Mouse (Mus musculus): ENCODE results near the gene Rasal2.

Gene Rasal2

DNA sequence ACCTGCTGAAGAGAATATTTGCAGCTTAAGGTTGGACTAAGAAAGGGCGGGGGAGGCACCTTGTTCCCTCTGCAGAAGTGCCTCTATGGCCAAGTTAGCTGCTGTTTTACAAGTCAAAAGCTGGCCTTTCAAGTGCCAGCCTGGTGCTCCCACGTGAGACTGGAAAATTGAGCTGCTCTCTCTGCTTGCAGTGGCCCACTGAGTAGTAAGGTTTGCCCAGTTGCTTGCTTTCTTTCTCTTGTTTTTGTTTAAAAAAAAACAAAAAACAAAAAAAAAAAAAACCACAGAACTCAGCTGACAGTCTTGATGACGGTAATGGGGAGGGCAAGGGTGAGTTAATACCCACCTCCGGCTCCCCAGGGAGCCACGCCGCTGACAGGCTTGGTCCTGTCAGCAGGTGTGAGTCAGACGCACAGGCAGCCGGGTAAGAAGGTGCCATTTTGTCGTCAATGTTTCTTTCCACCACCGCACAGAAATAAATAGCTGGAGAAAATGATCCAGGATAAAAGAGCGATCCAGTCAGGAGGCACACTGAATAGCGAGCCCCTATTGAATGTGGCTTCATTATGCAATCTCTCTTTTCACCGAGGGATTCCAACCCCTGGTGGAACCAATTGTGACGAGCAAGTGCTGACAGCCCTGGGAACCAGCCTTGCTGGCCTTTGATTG is 27.7 kb upstream of the Rasal2 start:
- no peak for DNase-seq (ENCODE audit: low spot score in 2 of 2)

DNA sequence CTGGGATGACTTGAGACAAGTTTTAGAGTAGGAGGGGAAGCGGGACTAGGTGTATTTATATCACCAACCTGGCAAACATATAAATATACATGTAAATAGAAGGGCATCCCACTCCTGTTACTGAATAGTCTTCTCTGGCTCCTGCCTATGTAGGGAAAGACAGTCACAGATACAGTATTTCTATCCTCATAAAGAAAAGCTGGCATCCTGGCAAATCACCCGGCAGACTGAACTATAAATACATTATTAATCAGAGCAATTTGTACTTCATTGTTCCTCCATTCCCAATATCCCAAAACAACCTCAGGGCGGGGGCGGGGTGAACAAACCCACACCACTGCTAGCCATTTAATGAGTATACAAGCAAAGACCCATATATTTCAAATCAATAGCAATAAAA is 26.7 kb upstream of the Rasal2 start:
- no peak for DNase-seq (ENCODE audit: low spot score in 2 of 2)

DNA sequence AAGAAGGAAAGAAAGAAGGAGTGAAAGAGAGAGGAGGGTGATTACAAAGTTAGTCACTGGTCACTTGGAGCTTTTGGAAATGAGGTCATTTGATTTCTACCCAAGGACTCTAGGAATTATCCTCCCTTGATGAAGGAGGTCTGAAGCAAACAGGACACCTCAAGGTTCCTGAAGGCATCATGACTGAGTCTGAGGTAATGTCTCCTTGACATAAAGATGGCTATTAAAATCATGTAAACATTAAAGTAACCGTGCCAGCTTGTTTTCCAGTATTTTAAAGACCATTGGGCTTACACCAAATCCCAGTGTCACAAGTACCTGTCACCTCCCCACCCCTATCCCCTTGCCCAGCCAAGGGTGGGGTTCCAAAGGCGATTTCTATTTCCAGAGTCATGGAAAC is 25.9 kb upstream of the Rasal2 start:
- no peak for DNase-seq (ENCODE audit: low spot score in 2 of 2)

DNA sequence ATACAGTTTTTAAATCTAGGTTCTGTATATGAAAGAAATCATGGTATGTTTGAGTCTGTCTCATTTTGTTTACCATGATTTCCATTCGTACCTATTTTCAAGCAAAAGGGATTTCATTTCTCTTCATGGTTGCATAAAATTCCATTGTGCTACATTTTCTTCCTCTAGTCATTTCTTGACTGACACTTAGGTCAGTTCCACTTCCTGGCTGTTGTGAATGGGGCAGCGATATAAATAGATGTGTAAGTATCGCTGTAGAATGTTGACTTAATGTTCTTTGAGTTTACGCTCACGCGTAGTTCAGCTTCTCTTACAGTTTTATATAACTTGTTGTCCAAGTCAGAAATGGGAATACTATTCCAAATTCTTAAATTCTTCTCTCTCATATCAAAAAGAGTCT is 23.5 kb upstream of the Rasal2 start:
- DNase-seq (ENCODE audit: low spot score in 2 of 2), result no peak

DNA sequence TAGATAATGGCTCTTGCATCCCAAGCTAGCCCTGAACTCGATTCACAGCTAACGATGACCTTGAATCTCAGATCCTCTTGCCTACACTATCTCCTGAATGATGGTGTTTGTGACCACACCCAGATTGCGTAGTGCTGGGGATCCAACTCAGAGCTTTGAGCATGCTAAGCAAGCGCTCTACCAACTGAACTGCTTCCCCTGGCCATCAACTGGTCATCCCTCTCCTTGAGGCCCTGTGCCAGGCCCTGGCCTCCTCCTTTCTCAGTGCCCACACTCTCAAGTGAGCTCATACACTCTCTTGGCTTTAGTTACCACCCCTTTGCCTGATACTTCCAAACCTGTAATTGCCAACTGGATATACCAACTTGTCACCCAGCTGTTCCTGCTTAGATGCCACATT is 22.0 kb upstream of the Rasal2 start:
- DNase-seq (ENCODE audit: low spot score in 2 of 2), result no peak

DNA sequence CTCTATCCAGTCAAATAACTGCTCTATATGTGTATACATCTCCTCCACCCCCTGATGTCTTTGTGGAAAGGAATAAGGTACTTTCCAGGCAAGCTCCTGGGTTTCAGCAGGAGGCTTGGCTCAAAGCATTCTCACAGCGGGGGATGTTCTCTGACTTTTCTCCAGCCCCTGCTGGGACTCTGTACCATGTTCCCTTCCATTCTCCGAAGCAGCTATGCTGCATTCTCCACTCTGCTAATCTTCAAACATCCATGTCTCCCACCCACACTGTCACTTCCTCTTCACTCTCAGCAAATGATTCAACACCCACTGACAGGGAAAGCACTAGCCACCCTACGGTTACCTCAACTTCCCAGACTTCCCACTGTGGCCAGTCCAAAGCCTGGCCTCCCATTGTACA is 20.9 kb upstream of the Rasal2 start:
- DNase-seq (ENCODE audit: low spot score in 2 of 2), result no peak

DNA sequence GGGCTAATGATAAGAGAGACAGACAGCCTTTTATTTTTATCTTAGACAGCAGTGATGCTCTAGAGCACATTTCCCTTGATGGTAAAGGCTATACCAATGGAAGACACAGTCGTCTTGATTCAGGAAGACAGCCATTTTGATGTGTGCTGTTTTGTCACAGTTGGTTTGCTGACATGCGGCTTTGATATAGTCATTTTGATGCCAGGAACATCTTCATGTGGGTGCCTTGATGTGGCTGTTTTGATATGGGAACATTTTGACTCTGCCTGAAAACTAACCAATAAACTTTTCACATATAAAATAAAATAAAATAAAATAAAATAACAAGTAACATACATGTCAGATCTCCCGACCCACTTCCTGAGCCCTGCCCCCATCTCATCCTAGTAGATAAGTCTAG is 16.0 kb upstream of the Rasal2 start:
- DNase-seq (ENCODE audit: low spot score in 2 of 2), result no peak

DNA sequence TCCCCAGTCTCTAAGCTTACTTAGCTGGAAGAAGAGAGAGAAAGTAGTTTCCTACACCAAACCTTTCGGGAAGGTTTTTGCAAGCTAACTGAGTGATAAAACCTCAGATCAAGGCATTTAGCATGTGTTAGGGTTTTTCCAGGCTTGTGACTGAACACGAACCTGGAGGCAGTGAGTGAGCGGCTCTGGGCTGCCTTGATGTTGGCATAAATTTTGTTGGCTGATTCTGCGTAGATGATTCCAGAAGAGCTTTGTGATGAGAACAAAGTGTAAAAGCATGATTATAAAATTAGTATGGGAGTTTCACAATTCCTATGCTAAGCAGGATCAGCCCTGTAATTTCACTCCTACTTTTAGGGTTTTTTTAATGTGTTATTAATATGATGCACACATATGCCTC is 15.2 kb upstream of the Rasal2 start:
- DNase-seq (ENCODE audit: low spot score in 2 of 2), result no peak

DNA sequence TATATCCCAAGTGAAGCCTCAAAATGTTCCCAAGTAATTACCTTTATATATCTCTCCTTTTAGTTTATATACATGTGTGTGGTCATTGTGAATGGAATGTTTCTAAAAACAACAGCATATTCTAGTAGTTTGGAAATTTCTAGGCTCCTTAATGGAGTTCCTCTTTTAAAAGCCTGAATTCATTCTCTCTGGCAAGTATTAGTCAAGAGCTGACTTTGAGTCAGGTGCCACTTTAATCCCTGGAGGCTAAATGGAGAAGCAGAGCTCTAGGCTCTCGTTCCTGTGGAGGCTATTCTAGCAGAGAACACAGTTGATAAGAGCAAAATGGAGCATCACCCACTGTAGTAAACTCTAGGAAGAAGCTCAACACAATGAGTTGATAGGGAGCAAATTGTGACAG is 14.5 kb upstream of the Rasal2 start:
- DNase-seq (ENCODE audit: low spot score in 2 of 2), result no peak

DNA sequence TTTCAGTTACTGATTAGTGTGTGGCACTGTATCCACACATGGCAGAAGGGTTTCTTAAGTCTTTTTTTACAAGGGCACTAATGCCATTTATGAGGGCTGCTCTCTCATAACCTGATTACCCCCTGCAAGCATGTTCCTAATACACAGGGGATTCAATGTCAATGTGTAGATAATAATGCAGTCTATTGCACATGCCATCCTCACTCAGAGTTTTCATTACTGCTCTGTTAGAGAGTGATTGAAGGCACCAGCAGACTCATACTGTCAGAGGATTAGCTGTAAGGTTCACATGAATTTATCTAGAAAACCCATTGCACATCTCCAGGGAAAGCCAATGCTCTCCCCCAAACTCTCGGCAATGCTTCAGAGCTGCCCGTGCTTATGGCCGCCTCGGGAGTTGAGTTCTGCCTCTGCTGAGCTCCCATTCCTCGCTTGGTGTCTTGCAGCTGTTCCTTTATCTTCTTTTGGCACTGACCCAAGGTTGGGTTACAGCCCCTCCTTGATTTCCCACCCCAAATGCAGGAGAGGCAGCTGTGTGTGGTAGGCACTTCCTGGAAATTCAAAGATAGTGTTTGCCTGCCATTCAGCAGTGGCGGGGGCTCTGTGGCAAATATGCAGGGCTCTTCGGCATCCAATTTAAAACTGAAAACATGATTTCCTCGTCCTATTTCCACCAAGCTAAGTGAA is 13.5 kb upstream of the Rasal2 start:
- no peak for DNase-seq (ENCODE audit: low spot score in 2 of 2)

DNA sequence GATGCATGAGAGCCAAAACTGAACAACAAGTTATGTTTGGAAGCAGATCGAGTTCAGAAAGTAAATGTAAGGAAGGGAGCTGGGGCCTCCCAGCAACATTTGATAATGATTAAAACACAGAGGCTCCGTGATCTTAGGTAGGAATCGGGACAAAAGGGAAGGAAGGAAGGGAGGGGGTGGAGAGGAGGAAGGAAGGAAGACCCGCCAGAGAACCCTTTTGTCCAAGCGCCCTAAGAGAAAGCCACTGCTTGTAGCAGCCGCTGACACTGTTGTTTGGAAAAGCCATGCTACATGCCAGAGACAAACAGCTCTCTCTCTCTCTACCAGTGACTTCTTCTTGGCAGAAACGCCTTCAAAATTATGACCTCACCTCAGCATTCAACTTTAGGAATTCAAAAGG is 5.5 kb upstream of the Rasal2 start:
- no peak for DNase-seq (ENCODE audit: low spot score in 2 of 2)

DNA sequence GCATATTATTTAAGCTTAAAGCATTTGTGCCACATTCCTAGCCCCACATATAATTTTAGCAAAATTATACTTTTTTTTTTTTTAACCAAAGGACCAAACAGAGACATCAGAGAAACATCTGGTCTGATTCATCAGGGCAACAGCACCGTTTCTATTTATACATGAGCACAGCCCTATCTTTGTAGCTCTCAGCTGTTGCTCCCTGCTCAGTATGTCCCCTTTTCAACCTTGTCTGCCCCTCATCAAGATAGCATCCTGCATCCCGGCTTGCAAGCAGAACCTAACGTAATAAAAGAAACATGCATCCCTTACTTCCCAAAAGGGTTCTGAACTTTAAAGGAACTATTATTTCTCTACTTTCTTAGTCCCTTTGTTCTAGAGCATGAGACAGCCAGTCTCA is 5.0 kb upstream of the Rasal2 start:
- no peak for DNase-seq (ENCODE audit: low spot score in 2 of 2)

DNA sequence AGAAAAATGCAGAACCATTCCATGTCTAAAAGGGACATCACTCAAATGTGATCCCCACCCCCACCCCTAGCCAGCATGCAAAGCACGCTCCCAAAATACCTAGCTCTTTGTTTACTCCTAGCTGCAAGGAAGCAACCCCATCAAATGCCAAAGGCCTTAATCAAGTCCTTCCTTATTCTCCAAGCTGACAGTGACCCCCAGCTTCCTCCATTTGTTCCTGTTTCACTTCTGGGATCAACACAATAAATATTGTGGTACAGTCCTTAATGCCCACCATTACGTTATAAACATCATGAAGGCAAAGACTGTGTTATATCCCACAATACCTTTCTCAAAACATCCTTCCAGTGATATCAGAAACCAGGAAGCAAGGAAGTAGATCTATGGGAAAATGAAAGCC is 4.2 kb upstream of the Rasal2 start:
- no peak for DNase-seq (ENCODE audit: low spot score in 2 of 2)

DNA sequence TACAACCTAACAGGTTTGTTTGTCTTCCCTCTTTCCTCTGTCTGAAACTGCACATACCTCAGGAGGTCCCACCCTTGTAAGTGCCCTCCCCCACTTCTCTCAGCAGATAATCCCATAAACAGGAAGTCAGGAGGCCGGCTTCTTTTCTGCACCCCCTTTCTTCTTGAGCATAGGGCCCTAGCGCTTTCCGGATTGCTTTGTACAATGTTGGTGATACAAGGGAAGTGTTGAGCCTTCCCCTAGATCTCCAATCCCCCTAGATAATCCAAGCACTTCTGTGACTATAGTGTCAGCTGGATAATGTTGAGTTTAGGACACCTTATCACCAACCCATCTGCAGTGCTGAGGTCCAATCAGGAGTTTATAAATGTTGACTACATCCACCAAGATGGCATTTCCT is 3.4 kb upstream of the Rasal2 start:
- DNase-seq (ENCODE audit: low spot score in 2 of 2), result no peak

DNA sequence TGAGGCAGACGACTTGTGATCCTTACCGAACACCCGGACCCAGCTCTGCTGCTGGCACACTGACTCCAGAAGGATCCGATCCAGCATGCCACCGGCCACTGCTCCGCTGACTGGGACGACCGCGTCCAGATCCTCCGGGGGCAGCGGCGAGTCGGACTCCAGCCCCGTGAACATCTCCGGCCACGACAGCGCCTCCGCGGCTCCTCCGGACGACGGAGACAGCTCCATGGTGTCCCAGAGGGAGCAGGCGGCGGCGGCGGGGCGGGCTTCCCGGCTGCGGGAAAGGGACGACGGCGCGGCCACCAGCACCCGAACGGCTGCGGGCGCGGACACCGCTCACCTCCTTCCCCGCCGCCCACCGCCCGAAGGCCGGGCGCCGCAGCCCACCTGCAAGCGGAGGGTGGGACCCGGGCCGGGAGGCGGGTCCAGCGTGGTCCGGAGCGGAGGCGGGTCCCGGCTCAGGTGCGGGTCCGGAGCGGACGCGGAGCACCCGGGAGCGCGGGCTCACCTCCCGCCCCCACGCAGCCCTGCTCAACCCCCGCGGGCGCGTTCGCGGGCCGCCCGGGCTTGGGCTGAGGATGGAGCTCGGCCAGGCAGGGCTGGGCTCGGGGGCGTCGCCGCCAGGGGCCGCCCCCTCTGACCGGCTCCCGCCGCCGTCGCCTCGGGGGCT is 549 bp downstream of the Rasal2 start:
- DNase-seq (ENCODE audit: low spot score in 2 of 2), result peak; percentile 64 to 70

DNA sequence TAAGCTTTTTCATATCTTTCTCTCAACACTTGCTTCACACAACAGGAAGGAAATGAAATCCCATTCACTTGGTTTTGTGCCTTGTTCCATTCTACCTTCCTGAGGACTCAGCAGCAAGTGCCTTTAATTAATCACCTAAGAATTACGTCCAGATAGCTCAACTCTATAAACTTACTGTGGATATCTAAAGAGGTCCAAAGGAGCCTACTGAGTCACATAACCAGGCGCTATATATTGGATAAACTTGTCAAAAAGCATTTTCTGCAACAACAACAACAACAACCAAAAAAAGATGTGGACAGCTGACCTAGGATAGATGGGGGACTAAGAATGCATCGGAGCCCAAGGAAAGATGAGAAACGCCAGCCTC is 1.1 kb downstream of the Rasal2 start:
- no peak for DNase-seq (ENCODE audit: low spot score in 2 of 2)

DNA sequence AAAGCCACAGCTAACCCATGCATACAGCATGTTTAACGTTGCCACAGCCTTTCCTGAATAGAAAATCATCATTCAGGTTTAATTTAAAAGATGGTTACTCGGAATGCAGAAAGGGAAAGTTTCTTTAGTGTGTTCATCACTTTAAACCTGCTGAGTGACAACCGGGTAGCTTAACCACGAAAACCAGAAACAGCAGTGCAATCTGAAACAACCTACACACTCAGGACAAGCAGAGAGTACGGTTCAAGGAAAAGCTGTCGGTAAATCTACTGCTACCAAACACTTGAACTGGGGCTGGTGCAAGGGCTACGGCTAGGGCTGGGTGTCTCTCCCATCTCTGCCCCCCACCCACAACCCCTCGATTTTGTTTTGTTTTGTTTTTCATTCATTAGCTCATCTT is 1.5 kb downstream of the Rasal2 start:
- DNase-seq (ENCODE audit: low spot score in 2 of 2), result no peak

DNA sequence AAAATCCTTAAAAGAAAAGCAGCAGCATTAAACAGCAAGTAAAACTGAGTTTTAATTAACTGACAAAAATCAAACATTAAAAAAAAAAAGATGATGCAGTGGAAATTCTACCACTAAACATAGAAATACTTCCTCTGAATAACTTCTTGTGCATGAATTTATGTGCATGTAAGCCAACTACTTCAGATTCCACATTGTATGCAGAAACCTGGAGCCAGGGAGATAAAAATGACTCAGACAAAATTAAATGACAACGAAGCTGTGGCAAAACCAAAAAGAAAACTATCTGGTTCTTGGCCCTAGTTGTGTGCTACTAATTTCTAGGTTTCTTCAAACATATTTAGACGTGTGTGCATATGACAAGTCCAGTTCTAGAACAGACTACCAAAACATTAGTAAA is 2.7 kb downstream of the Rasal2 start:
- DNase-seq (ENCODE audit: low spot score in 2 of 2), result no peak

DNA sequence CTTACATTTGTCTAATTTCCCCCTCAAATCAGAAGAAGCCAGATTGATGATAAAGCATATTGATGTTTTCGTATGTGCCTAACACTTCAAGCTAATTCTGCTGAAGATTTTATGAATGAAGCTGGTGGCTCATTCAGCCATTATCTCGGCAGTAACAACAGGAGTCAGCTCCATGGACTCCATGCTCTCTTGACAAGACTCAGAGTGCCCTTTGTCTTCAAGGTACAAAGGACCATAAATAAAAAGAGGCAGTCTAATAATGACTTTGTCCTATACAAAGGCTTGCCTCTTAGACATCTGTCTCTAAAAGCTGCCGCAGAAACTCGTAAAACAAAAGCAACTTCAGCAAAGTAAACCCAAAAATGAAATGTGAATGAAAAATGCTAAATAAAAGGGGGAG is 24.4 kb downstream of the Rasal2 start:
- no peak for DNase-seq (ENCODE audit: low spot score in 2 of 2)

DNA sequence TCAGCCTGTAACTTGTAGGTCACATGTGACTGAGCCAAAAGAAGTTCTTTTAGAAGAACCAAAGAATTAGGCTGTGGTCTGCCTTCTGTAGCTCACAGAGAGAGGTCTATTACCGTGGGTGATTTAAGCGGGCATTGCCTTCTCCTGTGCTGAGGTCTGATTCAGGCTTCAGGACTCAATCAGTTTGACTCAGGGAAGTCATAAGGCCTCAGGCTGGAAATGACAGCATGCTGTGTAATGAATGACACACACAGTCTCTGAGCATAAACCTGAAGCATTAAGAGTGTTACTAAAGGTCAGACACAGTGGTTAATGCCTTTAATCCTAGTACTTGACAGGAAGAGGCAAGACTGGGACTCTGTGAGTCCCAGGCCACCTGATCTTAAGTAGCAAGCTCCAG is 31.7 kb downstream of the Rasal2 start:
- DNase-seq (ENCODE audit: low spot score in 2 of 2), result no peak

DNA sequence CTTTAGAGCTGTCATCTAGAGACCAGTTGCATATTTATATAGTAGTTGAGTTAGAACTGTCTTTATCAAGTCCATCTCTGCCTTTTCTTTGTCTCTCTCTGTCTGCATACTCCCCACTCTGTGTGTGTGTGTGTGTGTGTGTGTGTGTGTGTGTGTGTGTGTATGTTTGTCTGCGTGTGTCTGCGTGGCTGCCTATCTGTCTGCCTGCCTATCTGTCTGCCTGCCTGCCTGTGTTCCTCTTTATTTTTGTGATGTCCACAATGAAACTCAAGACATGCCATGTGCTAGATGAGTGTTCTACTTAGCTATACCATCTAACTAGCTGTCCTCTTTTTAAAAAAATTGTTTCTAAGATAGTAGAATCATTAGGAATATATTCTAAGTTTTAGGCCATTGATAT is 42.0 kb downstream of the Rasal2 start:
- no peak for DNase-seq (ENCODE audit: low spot score in 2 of 2)

DNA sequence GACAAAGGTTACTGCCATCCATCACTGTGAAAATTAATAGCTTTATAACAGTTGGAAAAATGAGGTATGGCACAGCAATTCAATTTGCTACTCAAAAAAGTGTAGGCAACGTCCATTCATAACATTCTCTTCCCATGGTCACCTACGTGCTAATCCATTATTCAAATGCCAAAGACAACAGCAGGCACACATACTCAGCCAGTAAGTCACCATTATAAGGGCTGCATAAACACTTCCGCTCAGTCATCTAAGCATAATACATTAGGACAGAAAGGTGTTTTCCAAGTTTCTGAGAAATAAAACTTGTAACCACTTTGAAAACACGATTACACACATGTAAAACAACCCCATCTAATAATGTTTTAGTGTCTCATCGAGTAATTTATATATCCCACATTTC is 44.1 kb downstream of the Rasal2 start:
- no peak for DNase-seq (ENCODE audit: low spot score in 2 of 2)

DNA sequence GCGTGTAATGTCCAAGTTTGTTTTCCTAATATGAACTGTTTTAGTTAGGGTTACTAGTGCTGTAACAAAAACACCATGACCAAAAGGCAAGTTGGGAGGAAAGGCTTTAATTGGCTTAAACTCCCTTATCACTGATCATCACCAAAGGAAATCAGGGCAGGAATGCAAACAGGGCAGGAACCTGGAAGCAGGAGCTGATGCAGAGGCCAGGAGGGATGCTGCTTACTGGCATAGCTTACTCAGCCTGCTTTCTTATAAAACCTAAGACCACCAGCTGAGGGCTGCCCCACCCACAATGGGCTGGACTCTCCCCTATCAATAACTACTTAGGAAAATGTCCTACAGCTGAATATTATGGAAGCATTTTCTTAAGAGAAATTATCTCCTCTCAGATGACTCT is 65.7 kb downstream of the Rasal2 start:
- DNase-seq (ENCODE audit: low spot score in 2 of 2), result no peak

DNA sequence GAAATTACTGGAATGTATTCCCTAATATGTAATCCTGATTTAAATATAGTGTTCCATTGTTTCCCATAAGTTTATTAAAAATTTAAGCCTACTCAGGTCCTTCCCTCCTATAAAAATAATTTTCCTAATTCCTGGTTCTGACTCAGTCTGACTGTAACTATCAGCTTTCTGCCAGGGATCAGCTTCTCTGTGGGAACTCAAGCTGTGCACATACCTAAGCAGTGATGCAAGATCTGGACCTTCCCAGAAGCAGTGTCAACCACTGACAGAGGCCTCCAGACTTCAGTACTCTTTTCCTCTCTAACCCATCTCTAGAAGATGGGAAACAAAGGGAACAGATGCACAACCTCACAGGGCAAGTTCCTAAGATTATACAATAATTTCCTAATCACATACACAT is 68.9 kb downstream of the Rasal2 start:
- no peak for DNase-seq (ENCODE audit: low spot score in 2 of 2)

Data from urinary bladder, postnatal 4 days (tissue).